Mouse (Mus musculus) C2C12 (cell line): ENCODE measurements at regions not wholly inside any gene's neighbourhood (a gene's known extent, or its start where the extent isn't known, plus 50 kb on each side); places are given as distances from the start of the nearest gene placed in this dataset.

ENCODE experiments used
- CEBPB ChIP-seq: IDR thresholded peaks from one replicate; pipeline ENCODE4 v1.6.1; 2011; ENCODE audit warnings: low read depth, mild to moderate bottlenecking, control low read depth, moderate library complexity
- CTCF ChIP-seq: IDR thresholded peaks from one replicate; pipeline ENCODE4 v1.5.1; 2011; ENCODE audit not compliant: control insufficient read depth, insufficient read depth, insufficient read length
- FOSL1 ChIP-seq: IDR thresholded peaks from one replicate; pipeline ENCODE4 v1.8.0; 2011; ENCODE audit warnings: mild to moderate bottlenecking, low read length; ENCODE audit not compliant: poor library complexity, insufficient read depth, severe bottlenecking
- MAX ChIP-seq: IDR thresholded peaks from one replicate; pipeline ENCODE4 v1.6.1; 2011; ENCODE audit warnings: mild to moderate bottlenecking, control low read depth
- MYOD1 ChIP-seq: IDR thresholded peaks from one replicate; pipeline ENCODE4 v1.6.1; 2011; ENCODE audit warnings: low read depth; ENCODE audit not compliant: control insufficient read depth, insufficient read length
- MYOG ChIP-seq: IDR thresholded peaks from one replicate; pipeline ENCODE4 v1.6.1; 2011; ENCODE audit not compliant: control insufficient read depth, insufficient read length; ENCODE audit errors: extremely low read depth
- USF1 ChIP-seq: IDR thresholded peaks from one replicate; pipeline ENCODE4 v1.6.1; 2011; ENCODE audit warnings: low read depth, mild to moderate bottlenecking, control low read depth, moderate library complexity

- TF ChIP-seq CTCF: no peak
- no peak for TF ChIP-seq USF1
- no peak for TF ChIP-seq MYOG
- no peak for TF ChIP-seq MAX
- no peak for TF ChIP-seq CEBPB
- no peak for TF ChIP-seq MYOD1
- no peak for TF ChIP-seq FOSL1
Observed at GRCm38 (mm10) chr3:151252458-151252857, 185.2 kb upstream of the Adgrl4 start.
